ENCODE assay signal across 8 mouse cellular contexts in genomic region chr14:75845698-75846115, GRCm38 (mm10). TPM values are rescaled to one million over a fixed set of nuclear protein-coding genes. Genes with fewer than 3 reads are reported as not detected.
DNase-seq lines count a peak whose midpoint lies in the region; ATAC-seq and TF ChIP-seq lines count a peak whose summit lies in the region.

No protein-coding gene starts in this region.

- TF ChIP-seq CTCF in lung, postnatal 0 days (IDR thresholded peaks at IDR 0.05): peak; percentile 67

- peak overlapping the region; percentile 85 for H3K9ac ChIP-seq in lung, postnatal 0 days (replicated peaks; ENCODE audit: low read depth)

- ATAC-seq in frontal cortex, adult (ENCODE audit: low TSS enrichment): peak; percentile 53
- peak; percentile 71 for ATAC-seq in lung, postnatal 0 days

- peak overlapping the region; percentile 97 for H3K27ac ChIP-seq in hindbrain, embryonic 10.5 days
- H3K27ac ChIP-seq in lung, postnatal 0 days (ENCODE audit: low read length): peak overlapping the region; percentile 97

- no peaks in the 10 kb centered on the region for H3K9me3 ChIP-seq in hindbrain, embryonic 10.5 days
- no peaks in the 10 kb centered on the region for H3K9me3 ChIP-seq in lung, postnatal 0 days (ENCODE audit: low read length)

- H3K4me1 ChIP-seq in hindbrain, embryonic 10.5 days (replicated peaks): peaks cover 42% of the 10 kb centered on the region
- H3K4me1 ChIP-seq in lung, postnatal 0 days (ENCODE audit: insufficient read depth, low read depth, low read length): peaks cover 4% of the 10 kb centered on the region; the same call in 1 of the 2 replicates

- H3K4me3 ChIP-seq in hindbrain, embryonic 10.5 days: peak overlapping the region; percentile 90
- peak overlapping the region; percentile 78 for H3K4me3 ChIP-seq in lung, postnatal 0 days (ENCODE audit: low read depth, low read length)

- no peaks in the 10 kb centered on the region for H3K27me3 ChIP-seq in hindbrain, embryonic 10.5 days (ENCODE audit: insufficient read depth, poor library complexity, severe bottlenecking)
- H3K27me3 ChIP-seq in lung, postnatal 0 days (replicated peaks; ENCODE audit: insufficient read depth, low read length): no peaks in the 10 kb centered on the region

- peak overlapping the region; percentile 50 for H3K4me2 ChIP-seq in lung, postnatal 0 days (replicated peaks; ENCODE audit: low read depth, low read length)

- peaks cover 45% of the 10 kb centered on the region for H3K36me3 ChIP-seq in hindbrain, embryonic 10.5 days
- peaks cover 30% of the 10 kb centered on the region for H3K36me3 ChIP-seq in lung, postnatal 0 days (ENCODE audit: insufficient read depth, low read length)

- under 1% methylated on average over 40 of the region's 40 CpGs for WGBS in hindbrain, embryonic 10.5 days
- under 1% methylated on average over 40 of the region's 40 CpGs for WGBS in lung, postnatal 0 days

- DNase-seq in MN1 (ENCODE audit: low spot score): peak; percentile 93
- DNase-seq in cerebellum, adult 9-10 months: peak; percentile 89
- peak; percentile 86 for DNase-seq in hindbrain, embryonic 10.5 days (ENCODE audit: low spot score)
- DNase-seq in layer of hippocampus, adult 9-11 months: peak; percentile 85
- DNase-seq in lung, postnatal 0 days (ENCODE audit: low spot score): peak; percentile 96
- peak; percentile 81 for DNase-seq in ovary, postnatal 10 days (ENCODE audit: low spot score)
- DNase-seq in thymus, postnatal 10 days (ENCODE audit: low spot score in 2 of 2): peak; percentile 82 to 89

- TF ChIP-seq EP300 in lung, postnatal 0 days (IDR thresholded peaks at IDR 0.05): no peak

RNA-seq across cellular contexts. Expression of gene Tpt1, which starts 0.8 kb away (rescaled TPM):
- 889 and 916 TPM in 2 replicates for polyA plus RNA-seq in hindbrain, embryonic 10.5 days (2016; fragmentation: Nextera tagmentation; extraction: Ambion mirVana)
- polyA plus RNA-seq in lung, postnatal 0 days (2015; fragmentation: Nextera tagmentation; extraction: Ambion mirVana): 1,257 and 1,264 TPM in 2 replicates

RNA-seq across cellular contexts. Expression of gene Slc25a30, which starts 58.9 kb away (rescaled TPM):
- polyA plus RNA-seq in hindbrain, embryonic 10.5 days (2016; fragmentation: Nextera tagmentation; extraction: Ambion mirVana): 6.1 and 6.6 TPM in 2 replicates
- polyA plus RNA-seq in lung, postnatal 0 days (2015; fragmentation: Nextera tagmentation; extraction: Ambion mirVana): 3.6 and 3.8 TPM in 2 replicates

Comparison
In these comparisons a context has a peak if more than half of its experiments do, and no peak if none do; other contexts are left out.
1. Peak in every context shown above with its lines: DNase-seq, ATAC-seq, H3K4me3 ChIP-seq and H3K27ac ChIP-seq.